Mouse (Mus musculus) mouse trophoblast stem cell (cell line): ENCODE measurements at regions not wholly inside any gene's neighbourhood (a gene's known extent, or its start where the extent isn't known, plus 50 kb on each side); places are given as distances from the start of the nearest gene placed in this dataset.

Experiments used
- in situ Hi-C, 2 experiments: fragments of 300-500 bp; cut with MseI, MboI; formaldehyde crosslinking; loops; 2 replicates in 1 of 2; 3 replicates in 1 of 2; pipeline ENCODE4 v1.15.1; 2025

DNA sequence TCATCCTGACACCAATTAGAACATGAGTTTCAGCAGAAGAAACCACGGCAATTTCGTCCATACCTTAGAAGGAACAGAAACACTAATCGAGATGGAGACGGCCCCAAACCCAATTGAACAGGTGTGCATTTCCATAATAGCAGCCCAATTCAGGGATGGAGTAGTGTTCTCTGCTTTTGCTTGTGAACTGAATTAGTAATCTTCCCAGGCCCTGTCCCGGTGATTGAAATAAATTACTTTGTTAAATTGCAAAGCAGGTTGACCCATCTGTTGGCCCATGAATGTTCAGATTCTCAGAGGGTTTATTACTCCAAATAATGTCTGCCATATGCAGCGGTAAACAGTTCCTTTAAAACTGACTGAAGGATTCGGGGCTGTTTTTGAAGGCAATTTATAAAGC lies 388.5 kb upstream of the Nfe2l3 start:
- in situ Hi-C loops: no loop called here

DNA sequence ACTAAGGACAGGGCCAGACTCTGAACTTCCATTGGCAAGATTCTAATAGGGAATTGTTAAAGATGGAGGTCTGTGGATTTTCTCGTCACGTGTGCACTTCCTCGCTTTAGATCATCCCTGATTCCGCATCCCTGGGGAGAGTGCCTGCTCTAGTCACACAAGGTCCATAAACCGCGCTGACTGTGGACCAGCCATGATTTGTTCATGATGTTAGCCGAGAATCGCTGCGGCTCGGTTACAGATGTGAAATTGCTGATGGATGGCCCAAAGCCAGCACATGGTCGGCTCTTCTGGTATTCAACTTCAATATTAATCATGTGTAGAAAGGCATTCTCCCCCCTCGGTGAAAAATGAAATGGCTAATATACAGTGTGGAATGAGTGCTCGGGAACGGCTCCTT lies 387.6 kb upstream of the Nfe2l3 start:
- in situ Hi-C loops: no loop called here

DNA sequence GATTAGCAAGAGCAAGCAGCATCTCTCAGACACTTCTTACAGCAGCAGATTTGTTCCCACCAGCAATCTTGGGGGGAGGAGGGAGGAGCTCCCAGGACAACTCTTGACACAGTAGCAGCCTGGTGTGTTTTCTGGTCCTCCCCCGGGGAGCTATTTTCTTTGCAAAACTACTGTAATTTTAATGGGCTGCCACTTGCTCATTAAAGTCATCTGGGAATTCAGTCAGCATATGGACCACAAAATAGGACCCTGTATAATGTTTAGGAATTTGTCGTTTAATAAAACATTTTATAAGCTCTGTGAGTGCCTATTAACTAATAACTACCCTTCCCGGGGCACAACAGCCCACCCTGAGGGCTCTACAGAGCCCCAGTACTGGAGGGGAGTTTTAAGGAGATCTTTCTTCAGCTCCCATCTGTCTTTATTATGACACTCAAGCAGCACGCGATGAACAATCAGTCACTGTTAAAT lies 380.0 kb upstream of the Nfe2l3 start:
- in situ Hi-C loops: no loop called here

DNA sequence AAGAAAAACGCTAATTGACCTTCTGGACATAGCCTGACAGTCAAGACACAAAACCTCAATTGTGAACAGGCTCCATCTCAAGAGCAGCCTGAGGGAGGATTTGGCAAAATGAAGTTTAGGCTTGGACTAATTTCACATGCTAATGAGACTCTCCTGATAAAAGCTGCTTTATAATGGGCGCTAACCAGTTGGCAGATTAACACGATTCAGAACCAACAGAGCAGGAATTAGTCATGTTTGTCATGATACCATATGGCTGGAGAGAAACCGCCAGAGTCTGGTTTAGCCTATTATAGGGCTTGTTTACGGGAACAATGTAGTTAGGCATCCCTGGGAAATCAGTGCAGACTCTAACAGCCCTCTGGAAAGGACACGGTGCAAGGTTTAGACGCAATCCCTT lies 375.2 kb upstream of the Nfe2l3 start:
- in situ Hi-C loops: no loop called here

DNA sequence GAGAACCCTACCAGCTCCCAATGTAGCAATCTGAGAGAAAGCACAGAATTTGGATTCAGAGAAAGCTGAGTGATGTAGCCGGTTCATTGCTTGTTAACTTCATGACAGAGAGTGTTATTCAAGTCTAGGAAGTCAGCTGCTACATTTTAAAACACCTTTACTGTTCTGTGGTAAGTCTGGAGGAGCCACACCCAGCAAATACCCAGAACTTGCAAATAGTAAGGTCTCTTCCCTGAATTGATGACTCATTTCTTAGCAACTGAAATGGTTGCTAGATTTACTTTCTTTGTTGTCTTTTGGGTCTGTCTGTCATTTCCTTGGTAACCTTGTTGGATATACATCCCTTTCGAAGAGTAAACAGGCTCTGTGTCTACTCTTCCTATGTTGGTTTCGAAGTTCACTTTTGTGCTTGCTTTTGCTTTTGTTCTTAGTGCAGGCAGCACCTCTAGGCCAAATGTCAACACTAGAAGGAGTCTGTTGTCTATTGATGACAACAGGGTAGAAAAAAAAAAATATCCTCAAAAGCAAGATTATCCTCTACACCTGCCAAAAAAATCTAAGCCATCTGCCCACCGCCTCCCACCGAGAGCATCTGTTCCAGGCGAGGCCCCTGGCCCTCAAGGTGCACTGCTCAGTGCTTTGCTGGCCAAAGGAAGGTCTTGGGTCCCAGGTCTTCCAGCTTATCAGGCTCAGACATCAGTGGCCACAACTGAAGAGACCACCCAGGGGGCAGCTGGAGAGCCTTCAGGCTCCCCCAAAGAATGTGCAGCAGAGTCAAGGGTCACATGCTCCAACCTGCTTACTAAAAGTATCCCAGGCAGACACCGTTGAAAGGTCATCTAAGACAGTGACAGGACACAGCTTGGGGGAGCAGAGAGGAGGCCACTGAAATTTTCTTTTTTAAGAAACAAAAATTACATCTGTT lies 372.3 kb upstream of the Nfe2l3 start:
- in situ Hi-C loops: no loop called here

DNA sequence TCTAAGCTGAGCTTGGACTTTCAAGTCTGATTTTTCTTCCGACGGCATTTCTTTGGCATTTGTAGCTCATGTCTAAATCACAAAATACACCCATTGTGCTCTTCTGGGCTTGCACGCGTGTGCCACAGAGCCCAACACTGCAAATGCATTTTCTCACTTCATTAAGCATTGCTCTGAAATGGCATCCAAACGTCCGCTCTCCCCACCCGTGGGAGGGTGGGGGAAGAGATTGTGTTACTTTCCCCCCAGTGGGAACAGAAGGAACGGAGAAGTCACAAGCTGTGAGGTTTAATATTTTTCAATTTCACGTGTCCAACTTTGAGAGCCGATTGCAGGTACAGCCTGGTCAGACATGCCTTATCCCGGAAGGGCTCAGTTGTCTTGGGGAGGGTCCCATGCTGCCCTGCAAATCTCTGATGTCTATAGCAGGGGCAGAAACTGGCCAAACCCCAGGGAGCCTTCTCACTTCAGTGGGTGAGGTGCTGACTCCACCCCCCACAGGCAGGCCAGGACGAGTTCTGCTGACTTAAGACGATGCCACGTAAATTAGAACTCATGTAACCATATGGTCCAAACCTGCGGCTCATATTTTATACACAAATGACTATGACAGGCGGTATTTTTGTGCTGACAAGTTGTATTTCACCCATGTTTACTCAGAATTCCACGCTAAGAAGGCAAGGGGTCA lies 371.5 kb upstream of the Nfe2l3 start:
- in situ Hi-C loops: no loop called here

DNA sequence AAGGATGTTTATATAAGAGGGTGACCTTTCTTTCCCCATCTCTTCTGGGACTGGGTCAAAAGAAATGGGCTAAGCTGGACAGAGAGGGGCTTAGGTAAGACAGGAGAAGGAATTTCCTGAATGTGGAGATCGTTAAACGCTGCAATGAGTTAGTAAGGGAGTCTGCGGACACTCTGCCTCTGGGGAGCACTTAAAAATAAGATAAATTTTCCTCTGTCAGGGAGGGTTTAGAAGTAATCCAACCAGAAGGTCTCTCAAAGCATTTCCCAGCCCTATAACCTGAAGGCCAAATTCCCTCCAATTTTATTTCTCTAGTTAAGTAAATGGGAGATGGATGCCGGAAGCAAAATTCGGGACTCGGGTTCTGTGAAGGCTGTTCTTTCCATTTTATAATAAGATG lies 367.3 kb upstream of the Nfe2l3 start:
- in situ Hi-C loops: no loop called here

DNA sequence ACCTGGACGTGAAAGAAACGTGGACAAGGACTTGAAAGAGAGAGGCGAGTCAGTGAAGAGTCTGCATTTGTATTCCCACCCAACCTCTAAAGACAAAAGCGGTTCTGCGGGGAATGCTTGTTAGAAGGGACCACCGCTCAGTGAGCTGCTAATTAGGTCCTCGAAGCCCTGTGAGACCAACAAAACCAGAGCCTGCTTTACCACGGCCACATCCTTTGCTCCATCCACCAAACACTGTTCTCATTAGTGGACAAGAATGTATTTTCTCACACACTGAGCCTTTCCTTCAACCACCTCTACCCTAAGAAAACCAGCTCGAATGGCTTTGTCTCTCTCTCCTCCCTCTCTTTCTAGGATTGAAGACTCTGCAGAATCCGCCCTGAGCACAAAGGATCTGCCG lies 365.1 kb upstream of the Nfe2l3 start:
- in situ Hi-C loops: no loop called here

DNA sequence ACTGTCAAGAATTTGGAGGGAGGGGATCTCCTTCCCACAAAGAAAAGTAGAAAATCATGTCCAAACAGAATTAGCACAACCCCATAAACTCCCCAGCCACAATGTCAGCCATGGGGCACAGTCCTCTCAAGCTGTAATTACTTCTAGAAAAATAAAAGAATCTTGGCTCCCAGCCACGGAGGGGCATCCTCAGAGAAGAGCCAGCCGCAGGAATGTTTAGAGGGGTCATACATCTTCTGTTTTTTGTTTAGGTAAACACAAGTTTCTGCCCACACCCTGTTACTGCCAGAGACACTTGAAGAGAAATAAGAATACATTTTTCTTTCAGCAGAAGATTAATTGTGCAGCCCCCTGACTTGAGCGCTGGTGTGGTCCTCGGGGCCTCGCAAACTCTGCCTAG lies 362.5 kb upstream of the Nfe2l3 start:
- in situ Hi-C loops: no loop called here

DNA sequence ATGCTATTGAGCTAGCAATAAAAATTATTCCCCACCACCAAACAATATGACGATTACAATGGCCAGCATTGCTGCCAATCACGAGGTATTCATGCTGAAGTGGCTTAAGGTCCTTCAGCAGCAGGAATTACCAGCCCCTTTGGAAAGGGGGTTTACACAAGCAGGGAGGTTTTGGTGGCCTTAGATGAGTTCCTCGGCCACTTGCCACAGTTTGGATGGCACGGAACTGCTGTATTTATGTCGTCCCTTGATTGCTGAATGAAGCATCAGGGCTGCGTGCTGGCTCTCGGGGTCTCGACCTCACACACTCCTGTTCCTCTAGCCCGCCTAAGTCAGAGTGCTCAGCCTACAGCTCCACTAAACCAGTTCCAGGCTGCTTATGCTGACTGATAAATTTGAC lies 361.2 kb upstream of the Nfe2l3 start:
- in situ Hi-C loops: no loop called here

DNA sequence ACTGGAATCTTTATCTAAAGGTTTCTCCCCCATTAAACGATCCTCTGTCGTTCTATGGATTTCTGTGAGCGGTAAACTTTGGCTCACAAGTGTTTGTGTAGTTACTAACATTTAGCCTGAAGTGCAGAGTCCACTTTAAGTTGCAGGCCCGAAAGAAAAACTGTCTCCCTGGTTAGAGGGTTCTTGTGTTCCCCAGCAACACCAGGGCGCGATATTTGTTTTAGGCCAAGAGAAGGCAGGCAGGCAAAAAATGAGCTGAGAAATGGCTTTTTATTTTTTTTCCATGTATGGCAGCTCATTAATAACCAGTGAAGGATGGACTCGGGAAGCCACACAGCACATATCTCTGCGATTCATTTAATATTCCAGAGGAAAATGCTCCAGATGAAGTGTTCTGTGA lies 357.4 kb upstream of the Nfe2l3 start:
- in situ Hi-C loops: no loop called here

DNA sequence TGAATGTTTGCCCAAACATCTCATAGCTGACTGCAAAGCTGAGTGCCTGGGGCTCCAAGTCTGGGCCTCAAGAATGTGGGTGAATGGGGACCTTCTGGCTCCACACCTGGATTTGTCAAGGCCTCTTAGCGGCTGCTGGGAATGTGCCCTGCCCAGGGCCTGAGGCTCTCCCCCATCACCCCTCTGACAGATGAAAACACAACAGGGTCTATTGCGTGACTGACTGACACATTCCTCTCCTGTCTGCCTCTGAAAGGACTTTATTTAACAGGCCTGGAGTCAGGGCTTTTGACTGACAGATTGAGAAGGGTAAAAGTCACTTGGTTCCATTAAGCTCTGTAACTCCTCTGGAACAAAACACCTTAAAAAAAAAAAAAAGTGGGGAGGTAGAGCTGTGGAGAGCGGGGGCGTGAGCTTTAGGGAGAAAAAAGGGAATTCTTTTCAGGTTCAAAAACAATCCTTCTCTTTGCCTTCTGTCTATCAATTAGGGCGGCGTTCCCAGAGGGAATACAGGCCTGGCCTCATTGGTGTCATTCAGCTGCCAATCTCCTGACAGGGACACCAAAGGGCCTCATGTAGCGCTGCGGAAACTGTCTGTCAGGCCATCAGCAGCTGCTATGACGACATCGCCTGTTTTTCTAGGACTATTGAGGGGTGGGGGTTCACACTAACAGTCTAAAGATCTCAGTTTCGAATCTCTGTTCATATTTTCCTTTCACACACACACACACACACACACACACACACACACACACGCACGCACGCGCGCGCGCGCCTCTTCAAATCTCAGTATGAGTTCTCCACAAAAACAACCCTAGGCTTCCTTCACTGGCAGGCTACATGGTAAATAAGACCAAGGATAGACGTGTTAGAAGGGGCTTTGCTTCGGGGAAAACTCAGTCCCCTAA lies 355.4 kb upstream of the Nfe2l3 start:
- in situ Hi-C loops: no loop called here

DNA sequence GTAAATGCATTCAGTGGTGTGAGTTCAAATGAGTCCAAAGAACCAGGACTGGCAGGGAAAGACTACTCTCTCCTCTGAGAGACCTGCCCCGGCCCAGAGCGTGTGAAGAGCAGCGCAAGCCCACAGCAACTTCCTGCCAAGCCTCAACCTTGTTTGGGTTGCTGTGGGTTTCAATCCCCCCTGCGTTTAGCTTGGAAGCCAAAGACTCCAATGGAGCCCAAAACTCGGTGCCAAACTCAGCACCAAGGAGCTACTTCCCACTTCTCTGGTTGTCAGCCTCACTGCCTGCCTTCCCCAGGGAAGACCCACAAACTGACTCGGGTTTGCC lies 354.7 kb upstream of the Nfe2l3 start:
- in situ Hi-C loops: no loop called here

DNA sequence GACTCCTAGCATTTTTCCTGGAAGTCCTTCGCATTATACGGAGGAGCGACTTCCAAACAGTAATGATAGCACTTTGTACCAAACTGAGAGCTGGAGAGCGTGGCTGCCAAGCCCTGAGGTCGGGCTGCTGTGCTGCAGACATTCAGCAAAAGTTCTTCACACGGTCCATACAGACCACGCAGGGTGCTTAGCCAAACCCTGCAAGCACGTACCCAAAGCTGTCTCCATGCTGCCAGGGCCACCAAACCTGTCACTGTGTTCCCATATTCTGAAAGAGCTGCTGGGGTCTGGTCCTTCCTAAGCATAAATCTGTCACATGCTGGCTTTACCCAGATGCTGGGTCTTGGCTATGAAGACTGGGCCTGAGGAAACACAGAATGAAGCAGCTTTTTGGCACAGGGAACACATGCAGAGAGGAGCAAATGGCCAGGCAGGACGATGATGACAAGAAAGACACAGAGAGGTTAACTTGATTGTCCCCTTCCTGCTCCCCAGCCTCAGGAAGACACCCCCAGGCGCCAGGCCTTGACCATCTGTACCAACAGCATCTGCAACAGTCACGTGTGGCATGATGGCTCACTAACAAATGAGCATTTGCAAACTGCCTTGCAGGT lies 354.0 kb upstream of the Nfe2l3 start:
- in situ Hi-C loops: no loop called here

DNA sequence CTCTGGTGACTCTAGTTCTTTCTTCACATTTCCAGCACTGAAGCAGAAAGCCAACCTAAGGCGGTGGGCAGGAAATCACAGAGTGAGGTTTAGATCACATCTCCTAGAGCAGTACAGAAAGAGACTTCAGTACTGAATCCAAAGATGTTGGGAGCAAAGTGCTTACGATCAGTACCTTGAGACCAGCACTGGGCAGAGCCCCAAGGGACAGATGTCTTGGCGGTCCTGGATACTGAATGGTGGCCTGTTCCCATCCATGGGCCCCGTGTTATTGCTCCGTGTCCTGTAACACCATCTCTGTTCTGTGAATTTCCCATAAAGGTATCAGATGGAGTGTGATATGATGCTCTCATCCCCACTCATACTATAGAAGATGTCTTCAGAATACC lies 353.5 kb upstream of the Nfe2l3 start:
- in situ Hi-C loops: no loop called here

DNA sequence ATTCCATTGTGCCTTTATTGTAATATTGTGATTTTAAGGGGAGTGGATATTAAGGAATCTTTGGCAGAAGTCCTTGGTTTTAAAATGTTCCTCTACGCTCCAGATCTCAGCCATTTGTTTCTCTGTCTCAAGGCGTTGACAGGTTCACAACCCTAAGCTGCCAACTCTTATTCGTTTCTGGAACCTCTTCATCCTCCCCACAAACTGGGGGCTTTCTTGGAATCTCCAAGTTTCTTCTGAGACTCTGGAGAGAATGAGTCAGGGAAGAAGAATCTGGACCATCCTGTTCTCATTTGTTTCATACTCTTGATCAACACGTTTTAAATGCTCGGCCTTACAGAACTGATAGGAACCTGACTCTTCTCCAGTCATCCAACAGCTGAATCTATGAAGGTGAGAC lies 351.4 kb upstream of the Nfe2l3 start:
- in situ Hi-C loops: no loop called here

DNA sequence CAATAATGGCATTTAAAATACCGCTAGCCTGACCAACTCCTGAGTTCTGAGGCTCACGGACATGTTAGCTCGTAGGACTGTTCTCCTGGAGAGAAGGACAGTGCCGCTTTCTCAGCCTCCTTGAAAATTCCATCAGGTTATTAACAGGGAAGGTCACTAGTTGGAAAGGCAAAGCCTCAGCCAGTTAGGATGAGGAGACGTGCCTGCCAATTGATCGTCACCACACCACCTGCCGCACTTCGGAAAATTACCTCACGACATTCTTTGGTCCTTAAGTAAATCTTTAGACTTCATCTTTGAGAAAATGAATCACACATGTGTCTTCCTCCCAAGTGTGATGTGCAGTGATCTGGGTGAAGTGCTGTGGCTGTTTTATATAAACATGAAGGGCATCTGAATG lies 347.8 kb upstream of the Nfe2l3 start:
- in situ Hi-C loops: no loop called here

DNA sequence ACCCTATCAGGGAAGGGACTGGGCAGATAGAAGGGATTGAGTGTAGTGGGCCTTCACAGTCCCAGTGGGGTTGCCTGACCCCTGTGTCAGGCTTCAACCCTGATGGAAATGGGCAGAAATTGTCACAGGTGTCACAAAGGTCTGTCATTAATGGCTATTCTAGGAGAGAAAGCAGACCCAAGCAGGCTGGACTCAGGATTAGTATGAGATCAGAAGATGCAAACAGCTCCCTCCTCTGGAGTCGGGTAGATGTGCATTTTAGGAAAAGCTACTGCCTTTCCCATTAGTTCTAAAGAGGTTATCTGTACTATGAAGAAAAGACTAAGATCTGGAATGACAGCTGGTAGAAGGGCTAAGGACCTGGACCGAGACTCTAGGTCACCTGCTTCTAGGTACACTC lies 346.9 kb upstream of the Nfe2l3 start:
- in situ Hi-C loops: no loop called here

DNA sequence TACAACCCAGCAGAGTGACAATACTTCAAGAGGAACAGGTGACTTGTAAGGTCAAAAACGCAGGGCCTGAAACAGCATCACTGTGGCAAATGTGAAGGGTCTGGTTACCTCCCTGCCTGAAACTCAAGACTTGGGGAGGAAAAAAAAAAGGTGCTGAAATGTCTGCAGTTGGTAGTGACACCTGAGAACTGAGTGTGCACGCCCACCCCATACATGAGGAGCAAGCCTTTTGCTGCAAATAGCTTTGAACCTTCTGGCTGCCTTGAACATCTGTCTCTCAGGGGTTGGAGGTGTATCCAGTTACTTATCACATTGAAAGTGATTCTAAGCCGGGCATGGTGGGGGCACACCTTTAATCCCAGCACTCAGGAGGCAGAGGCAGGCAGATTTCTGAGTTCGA lies 346.1 kb upstream of the Nfe2l3 start:
- in situ Hi-C loops: no loop called here

DNA sequence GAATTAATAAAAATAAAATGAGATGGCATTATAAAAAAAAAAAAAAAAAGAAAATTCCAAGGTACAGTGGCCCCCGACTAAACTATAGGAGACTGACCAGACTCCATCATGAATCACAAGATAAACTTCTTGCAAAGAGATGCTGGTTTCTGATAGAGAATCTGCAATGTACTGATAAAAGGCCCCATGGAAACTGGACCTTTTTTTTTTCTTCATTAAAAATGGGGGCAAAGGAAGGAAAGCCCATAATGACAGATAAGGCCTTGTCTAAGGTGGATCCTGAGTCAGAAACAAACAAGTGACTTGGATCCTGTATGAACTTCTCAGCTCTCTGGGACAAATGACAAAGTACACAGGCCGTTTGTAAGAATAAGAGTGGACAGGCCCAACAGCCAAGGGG lies 344.7 kb upstream of the Nfe2l3 start:
- in situ Hi-C loops: no loop called here

DNA sequence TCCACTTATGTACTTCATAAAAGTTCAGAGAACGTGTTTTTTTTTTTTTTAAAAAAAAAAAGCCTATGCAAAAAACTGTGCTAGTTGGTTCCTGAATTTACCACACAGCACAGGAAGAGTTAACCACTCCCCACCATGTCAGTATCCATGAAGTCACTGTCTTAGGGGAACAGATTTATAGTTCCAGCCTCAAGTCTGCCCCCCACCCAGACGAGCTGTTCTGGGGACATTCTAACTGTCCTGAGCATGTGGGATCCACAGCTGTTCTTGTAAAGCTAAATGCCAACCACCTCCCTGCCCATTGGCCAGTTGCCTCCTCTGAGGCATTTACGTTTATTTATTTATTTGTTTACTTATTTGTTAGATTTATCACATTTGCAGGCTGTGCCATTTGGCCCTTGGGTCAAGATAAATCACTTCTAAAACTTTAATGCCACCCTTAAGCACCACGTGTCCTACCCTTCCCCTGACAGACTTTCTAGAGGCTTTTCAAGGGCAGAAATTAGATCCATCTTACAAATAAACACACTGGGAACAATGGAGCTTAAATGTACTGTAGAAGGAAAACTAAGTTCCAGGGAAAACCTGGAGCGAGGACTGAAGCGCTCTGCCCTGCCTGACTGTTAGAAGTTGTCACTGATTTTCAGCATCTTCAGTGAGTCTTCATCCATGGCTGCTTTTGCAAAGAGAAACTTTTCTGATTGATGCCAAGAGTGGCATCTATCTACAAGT lies 343.7 kb upstream of the Nfe2l3 start:
- in situ Hi-C loops: no loop called here
